Mouse (Mus musculus): ENCODE data around the gene Zfp276. TPM values are rescaled to one million over a fixed set of nuclear protein-coding genes. Genes with fewer than 3 reads are reported as not detected.
A peak's percentile ranks its signal among the peaks of the same experiment; 100 is the strongest.

Zfp276 gene
- polyA plus RNA-seq, 1 experiment: 12.1 TPM

GRCm38 (mm10) chr8:123271147-123271546 is 17.2 kb downstream of the Zfp276 start:
- Histone ChIP-seq H3K4me2 (ENCODE audit: low read depth) (no peak overlapping the region), H3K79me2 (ENCODE audit: control insufficient read depth, insufficient read depth) (no peaks in the 10 kb centered on the region), H3K36me3 (ENCODE audit: control insufficient read depth, insufficient read depth) (peaks cover 4% of the 10 kb centered on the region), H3ac (ENCODE audit: control insufficient read depth, insufficient read length) (no peak overlapping the region), H3K4me3 (no peak overlapping the region), H3K27me3 (ENCODE audit: control insufficient read depth, insufficient read depth, insufficient read length) (no peaks in the 10 kb centered on the region)
- no peak for TF ChIP-seq POLR2A (IDR thresholded peaks at IDR 0.05; ENCODE audit: insufficient read length, low read depth)
- TF ChIP-seq CEBPB (IDR thresholded peaks at IDR 0.05; ENCODE audit: insufficient read depth, poor library complexity, severe bottlenecking): no peak
- no peak for TF ChIP-seq TCF3 (IDR thresholded peaks at IDR 0.05; ENCODE audit: insufficient read length, low read depth)
- peak; percentile 55 for TF ChIP-seq POLR2AphosphoS2 (IDR thresholded peaks at IDR 0.05; ENCODE audit: insufficient read length, low read depth)
- no peak for TF ChIP-seq MYOD1 (IDR thresholded peaks at IDR 0.05; ENCODE audit: control insufficient read depth in 1 of 3, insufficient read length in 2 of 3, low read depth in 2 of 3)
- TF ChIP-seq REST (IDR thresholded peaks at IDR 0.05; ENCODE audit: insufficient read depth, insufficient read length): no peak
- no peak for TF ChIP-seq E2F4 (IDR thresholded peaks at IDR 0.05; ENCODE audit: insufficient read depth)

GRCm38 (mm10) chr8:123271901-123272300 is 17.9 kb downstream of the Zfp276 start:
- Histone ChIP-seq H3K79me2 (ENCODE audit: control insufficient read depth, insufficient read depth) (no peaks in the 10 kb centered on the region), H3ac (ENCODE audit: control insufficient read depth, insufficient read length) (no peak overlapping the region), H3K4me2 (ENCODE audit: low read depth) (no peak overlapping the region), H3K27me3 (ENCODE audit: control insufficient read depth, insufficient read depth, insufficient read length) (no peaks in the 10 kb centered on the region), H3K36me3 (ENCODE audit: control insufficient read depth, insufficient read depth) (no peaks in the 10 kb centered on the region), H3K4me3 (no peak overlapping the region)
- TF ChIP-seq MYOD1 (IDR thresholded peaks at IDR 0.05; ENCODE audit: control insufficient read depth in 1 of 3, insufficient read length in 2 of 3, low read depth in 2 of 3) (no peak), SRF (IDR thresholded peaks at IDR 0.05; ENCODE audit: control insufficient read depth, insufficient read length, low read depth) (no peak), POLR2A (IDR thresholded peaks at IDR 0.05; ENCODE audit: insufficient read length, low read depth) (no peak), REST (IDR thresholded peaks at IDR 0.05; ENCODE audit: insufficient read depth, insufficient read length) (no peak)

- Histone ChIP-seq H3K4me2 (ENCODE audit: low read depth) (no peak overlapping the region), H3K27me3 (ENCODE audit: control insufficient read depth, insufficient read depth, insufficient read length) (no peaks in the 10 kb centered on the region)
Observed at GRCm38 (mm10) chr8:123274447-123274846, 20.5 kb downstream of the Zfp276 start.

GRCm38 (mm10) chr8:123275096-123275495 is 21.1 kb downstream of the Zfp276 start:
- no peaks in the 10 kb centered on the region for H3K36me3 ChIP-seq (ENCODE audit: control insufficient read depth, insufficient read depth)
- no peak overlapping the region for H3K4me2 ChIP-seq (ENCODE audit: low read depth)
- no peak for TF ChIP-seq MYOD1 (IDR thresholded peaks at IDR 0.05; ENCODE audit: control insufficient read depth in 1 of 3, insufficient read length in 2 of 3, low read depth in 2 of 3)
- TF ChIP-seq E2F4 (IDR thresholded peaks at IDR 0.05; ENCODE audit: insufficient read depth): no peak
- TF ChIP-seq MYOG (IDR thresholded peaks at IDR 0.05; ENCODE audit: control insufficient read depth in 1 of 3, insufficient read depth in 1 of 3, insufficient read length in 2 of 3, low read depth in 2 of 3): no peak
- no peak for TF ChIP-seq POLR2A (IDR thresholded peaks at IDR 0.05; ENCODE audit: insufficient read length, low read depth)
- TF ChIP-seq REST (IDR thresholded peaks at IDR 0.05; ENCODE audit: insufficient read depth, insufficient read length): no peak
- TF ChIP-seq POLR2AphosphoS2 (IDR thresholded peaks at IDR 0.05; ENCODE audit: insufficient read length, low read depth): no peak
- TF ChIP-seq TCF12 (IDR thresholded peaks at IDR 0.05; ENCODE audit: insufficient read depth, poor library complexity, severe bottlenecking): no peak
- no peak for TF ChIP-seq MAX (IDR thresholded peaks at IDR 0.05; ENCODE audit: low read depth)
- TF ChIP-seq USF1 (IDR thresholded peaks at IDR 0.05; ENCODE audit: low read depth): no peak
- no peak for TF ChIP-seq CEBPB (IDR thresholded peaks at IDR 0.05; ENCODE audit: insufficient read depth, poor library complexity, severe bottlenecking)
- no peak for TF ChIP-seq TCF3 (IDR thresholded peaks at IDR 0.05; ENCODE audit: insufficient read length, low read depth)
- TF ChIP-seq SRF (IDR thresholded peaks at IDR 0.05; ENCODE audit: control insufficient read depth, insufficient read length, low read depth): no peak
- no peak overlapping the region for H3ac ChIP-seq (ENCODE audit: control insufficient read depth, insufficient read length)
- no peak overlapping the region for H3K4me3 ChIP-seq
- no peaks in the 10 kb centered on the region for H3K79me2 ChIP-seq (ENCODE audit: control insufficient read depth, insufficient read depth)
- no peaks in the 10 kb centered on the region for H3K27me3 ChIP-seq (ENCODE audit: control insufficient read depth, insufficient read depth, insufficient read length)

More at GRCm38 (mm10) chr8:123274447-123274846, 20.5 kb downstream of the Zfp276 start:
- Histone ChIP-seq H3ac (ENCODE audit: control insufficient read depth, insufficient read length) (no peak overlapping the region), H3K4me3 (no peak overlapping the region), H3K79me2 (ENCODE audit: control insufficient read depth, insufficient read depth) (no peaks in the 10 kb centered on the region), H3K36me3 (ENCODE audit: control insufficient read depth, insufficient read depth) (no peaks in the 10 kb centered on the region)
- no peak for TF ChIP-seq POLR2A (IDR thresholded peaks at IDR 0.05; ENCODE audit: insufficient read length, low read depth)
- no peak for TF ChIP-seq MYOG (IDR thresholded peaks at IDR 0.05; ENCODE audit: control insufficient read depth in 1 of 3, insufficient read depth in 1 of 3, insufficient read length in 2 of 3, low read depth in 2 of 3)
- TF ChIP-seq SRF (IDR thresholded peaks at IDR 0.05; ENCODE audit: control insufficient read depth, insufficient read length, low read depth): no peak

GRCm38 (mm10) chr8:123278445-123278844 is 24.4 kb downstream of the Zfp276 start:
- TF ChIP-seq TCF3 (IDR thresholded peaks at IDR 0.05; ENCODE audit: insufficient read length, low read depth): no peak
- TF ChIP-seq POLR2AphosphoS2 (IDR thresholded peaks at IDR 0.05; ENCODE audit: insufficient read length, low read depth): no peak
- no peak for TF ChIP-seq MYOG (IDR thresholded peaks at IDR 0.05; ENCODE audit: control insufficient read depth in 1 of 3, insufficient read depth in 1 of 3, insufficient read length in 2 of 3, low read depth in 2 of 3)
- no peak for TF ChIP-seq TCF12 (IDR thresholded peaks at IDR 0.05; ENCODE audit: insufficient read depth, poor library complexity, severe bottlenecking)
- TF ChIP-seq E2F4 (IDR thresholded peaks at IDR 0.05; ENCODE audit: insufficient read depth): no peak
- TF ChIP-seq USF1 (IDR thresholded peaks at IDR 0.05; ENCODE audit: low read depth): no peak
- no peak for TF ChIP-seq MYOD1 (IDR thresholded peaks at IDR 0.05; ENCODE audit: control insufficient read depth in 1 of 3, insufficient read length in 2 of 3, low read depth in 2 of 3)
- no peak for TF ChIP-seq SRF (IDR thresholded peaks at IDR 0.05; ENCODE audit: control insufficient read depth, insufficient read length, low read depth)
- TF ChIP-seq CEBPB (IDR thresholded peaks at IDR 0.05; ENCODE audit: insufficient read depth, poor library complexity, severe bottlenecking): no peak
- TF ChIP-seq REST (IDR thresholded peaks at IDR 0.05; ENCODE audit: insufficient read depth, insufficient read length): no peak
- no peak for TF ChIP-seq MAX (IDR thresholded peaks at IDR 0.05; ENCODE audit: low read depth)
- no peak for TF ChIP-seq POLR2A (IDR thresholded peaks at IDR 0.05; ENCODE audit: insufficient read length, low read depth)
- no peak overlapping the region for H3K4me3 ChIP-seq
- no peaks in the 10 kb centered on the region for H3K36me3 ChIP-seq (ENCODE audit: control insufficient read depth, insufficient read depth)

More at GRCm38 (mm10) chr8:123278445-123278844, 24.4 kb downstream of the Zfp276 start:
- H3K79me2 ChIP-seq (ENCODE audit: control insufficient read depth, insufficient read depth): no peaks in the 10 kb centered on the region
- H3K4me2 ChIP-seq (ENCODE audit: low read depth): no peak overlapping the region
- H3ac ChIP-seq (ENCODE audit: control insufficient read depth, insufficient read length): no peak overlapping the region
- H3K27me3 ChIP-seq (ENCODE audit: control insufficient read depth, insufficient read depth, insufficient read length): no peaks in the 10 kb centered on the region

Measured in myocyte (in vitro differentiated cells).